Mouse (Mus musculus): Measurements from ENCODE around the gene Phkg1.

DNA sequence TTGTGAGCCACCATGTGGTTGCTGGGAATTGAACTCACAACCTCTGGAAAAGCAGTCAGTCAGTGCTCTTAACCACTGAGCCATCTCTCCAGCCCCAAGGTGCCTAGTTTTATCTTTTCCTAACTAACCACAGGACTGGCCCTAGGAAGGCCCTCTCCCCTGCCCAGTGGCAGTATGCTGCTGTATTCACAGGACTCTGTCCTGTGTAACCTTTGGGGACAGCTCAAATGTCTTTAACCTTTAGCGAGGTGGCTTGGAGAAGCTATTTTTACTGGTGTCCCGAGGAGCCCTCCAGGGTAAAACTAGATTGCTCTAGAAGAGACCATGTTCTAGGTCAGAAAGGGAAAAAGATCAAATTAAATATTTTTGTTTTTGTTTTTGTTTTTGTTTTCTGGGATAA lies 27.1 kb downstream of the Phkg1 start:
- TF ChIP-seq CTCF (IDR thresholded peaks at IDR 0.05; ENCODE audit: low read depth): no peak
- no peak for TF ChIP-seq EP300 (IDR thresholded peaks at IDR 0.05; ENCODE audit: low read depth)
